Mouse (Mus musculus): Measurements from ENCODE around the gene Gsx2. TPM values are rescaled to one million over a fixed set of nuclear protein-coding genes. Genes with fewer than 3 reads are reported as not detected.

The Gsx2 gene
- polyA plus RNA-seq, 1 experiment from 2014 or later, result 0.18 TPM

GRCm38 (mm10) chr5:75063177-75063576 is 12.2 kb upstream of the Gsx2 start:
- Histone ChIP-seq H3K4me1 (ENCODE audit: control insufficient read depth, insufficient read depth, low read depth, low read length) (no peaks in the 10 kb centered on the region), H3K27me3 (replicated peaks; ENCODE audit: control insufficient read depth, insufficient read depth, low read length) (peaks cover 13% of the 10 kb centered on the region), H3K36me3 (ENCODE audit: control insufficient read depth, insufficient read depth, low read length) (no peaks in the 10 kb centered on the region), H3K9ac (ENCODE audit: low read depth, low read length) (no peak overlapping the region), H3K9me3 (ENCODE audit: control insufficient read depth, low read length) (no peaks in the 10 kb centered on the region), H3K27ac (ENCODE audit: low read depth, low read length) (no peak overlapping the region), H3K4me2 (ENCODE audit: low read length) (no peak overlapping the region), H3K4me3 (ENCODE audit: low read length) (no peak overlapping the region)
- ATAC-seq, result no peak
- 19% methylated on average over 4 of the region's 4 CpGs for WGBS

GRCm38 (mm10) chr5:75066715-75067114 is 8.7 kb upstream of the Gsx2 start:
- H3K4me3 ChIP-seq (ENCODE audit: low read length), result peak overlapping the region; percentile 52
- peak overlapping the region; percentile 70 for H3K4me2 ChIP-seq (ENCODE audit: low read length)
- no peak; the same call in 1 of the 2 replicates for ATAC-seq
- H3K9me3 ChIP-seq (ENCODE audit: control insufficient read depth, low read length), result no peaks in the 10 kb centered on the region
- H3K36me3 ChIP-seq (ENCODE audit: control insufficient read depth, insufficient read depth, low read length), result no peaks in the 10 kb centered on the region
- H3K27ac ChIP-seq (ENCODE audit: low read depth, low read length), result no peak overlapping the region
- H3K9ac ChIP-seq (ENCODE audit: low read depth, low read length), result no peak overlapping the region
- WGBS, result 3% methylated on average over 7 of the region's 10 CpGs
- H3K27me3 ChIP-seq (replicated peaks; ENCODE audit: control insufficient read depth, insufficient read depth, low read length), result peaks cover 37% of the 10 kb centered on the region
- no peaks in the 10 kb centered on the region for H3K4me1 ChIP-seq (ENCODE audit: control insufficient read depth, insufficient read depth, low read depth, low read length)

GRCm38 (mm10) chr5:75067125-75067756 is 8.2 kb upstream of the Gsx2 start:
- Histone ChIP-seq H3K36me3 (ENCODE audit: control insufficient read depth, insufficient read depth, low read length) (no peaks in the 10 kb centered on the region), H3K4me3 (ENCODE audit: low read length) (peak overlapping the region; percentile 52), H3K4me2 (ENCODE audit: low read length) (peak overlapping the region; percentile 70), H3K9me3 (ENCODE audit: control insufficient read depth, low read length) (no peaks in the 10 kb centered on the region), H3K27me3 (replicated peaks; ENCODE audit: control insufficient read depth, insufficient read depth, low read length) (peaks cover 40% of the 10 kb centered on the region), H3K9ac (ENCODE audit: low read depth, low read length) (peak overlapping the region; percentile 47), H3K4me1 (ENCODE audit: control insufficient read depth, insufficient read depth, low read depth, low read length) (no peaks in the 10 kb centered on the region), H3K27ac (ENCODE audit: low read depth, low read length) (no peak overlapping the region)
- WGBS, result under 1% methylated on average over 30 of the region's 30 CpGs
- ATAC-seq, result peak; percentile 79

- ATAC-seq, result no peak
- Histone ChIP-seq H3K9ac (ENCODE audit: low read depth, low read length) (no peak overlapping the region), H3K27ac (ENCODE audit: low read depth, low read length) (no peak overlapping the region), H3K9me3 (ENCODE audit: control insufficient read depth, low read length) (no peaks in the 10 kb centered on the region), H3K4me1 (ENCODE audit: control insufficient read depth, insufficient read depth, low read depth, low read length) (no peaks in the 10 kb centered on the region; the same call in 1 of the 2 replicates), H3K36me3 (ENCODE audit: control insufficient read depth, insufficient read depth, low read length) (no peaks in the 10 kb centered on the region), H3K4me2 (ENCODE audit: low read length) (no peak overlapping the region), H3K4me3 (ENCODE audit: low read length) (no peak overlapping the region), H3K27me3 (replicated peaks; ENCODE audit: control insufficient read depth, insufficient read depth, low read length) (peaks cover 57% of the 10 kb centered on the region)
- WGBS, result 3% methylated on average over 13 of the region's 13 CpGs
Measured at GRCm38 (mm10) chr5:75070132-75070531, 5.3 kb upstream of the Gsx2 start.

- peak overlapping the region; percentile 27 for H3K4me2 ChIP-seq (ENCODE audit: low read length)
- H3K27me3 ChIP-seq (replicated peaks; ENCODE audit: control insufficient read depth, insufficient read depth, low read length), result peaks cover 57% of the 10 kb centered on the region
- H3K4me3 ChIP-seq (ENCODE audit: low read length), result no peak overlapping the region
- no peaks in the 10 kb centered on the region for H3K36me3 ChIP-seq (ENCODE audit: control insufficient read depth, insufficient read depth, low read length)
- H3K27ac ChIP-seq (ENCODE audit: low read depth, low read length), result no peak overlapping the region
- 2% methylated on average over 23 of the region's 23 CpGs for WGBS
- no peaks in the 10 kb centered on the region for H3K9me3 ChIP-seq (ENCODE audit: control insufficient read depth, low read length)
- peaks cover 6% of the 10 kb centered on the region for H3K4me1 ChIP-seq (ENCODE audit: control insufficient read depth, insufficient read depth, low read depth, low read length)
- no peak for ATAC-seq
- no peak overlapping the region for H3K9ac ChIP-seq (ENCODE audit: low read depth, low read length)
Measured at GRCm38 (mm10) chr5:75070656-75071375, 4.6 kb upstream of the Gsx2 start.

- Histone ChIP-seq H3K27me3 (replicated peaks; ENCODE audit: control insufficient read depth, insufficient read depth, low read length) (peaks cover 57% of the 10 kb centered on the region), H3K9ac (ENCODE audit: low read depth, low read length) (no peak overlapping the region), H3K9me3 (ENCODE audit: control insufficient read depth, low read length) (no peaks in the 10 kb centered on the region), H3K4me3 (ENCODE audit: low read length) (no peak overlapping the region), H3K36me3 (ENCODE audit: control insufficient read depth, insufficient read depth, low read length) (no peaks in the 10 kb centered on the region), H3K27ac (ENCODE audit: low read depth, low read length) (no peak overlapping the region), H3K4me1 (ENCODE audit: control insufficient read depth, insufficient read depth, low read depth, low read length) (peaks cover 11% of the 10 kb centered on the region), H3K4me2 (ENCODE audit: low read length) (no peak overlapping the region)
- ATAC-seq, result no peak
- 2% methylated on average over 10 of the region's 10 CpGs for WGBS
Measured at GRCm38 (mm10) chr5:75071951-75072350, 3.5 kb upstream of the Gsx2 start.

GRCm38 (mm10) chr5:75072532-75072931 is 2.9 kb upstream of the Gsx2 start:
- no peak overlapping the region for H3K4me2 ChIP-seq (ENCODE audit: low read length)
- no peak overlapping the region for H3K9ac ChIP-seq (ENCODE audit: low read depth, low read length)
- 4% methylated on average over 4 of the region's 4 CpGs for WGBS
- H3K27me3 ChIP-seq (replicated peaks; ENCODE audit: control insufficient read depth, insufficient read depth, low read length), result peaks cover 60% of the 10 kb centered on the region
- peaks cover 11% of the 10 kb centered on the region for H3K4me1 ChIP-seq (ENCODE audit: control insufficient read depth, insufficient read depth, low read depth, low read length)
- no peaks in the 10 kb centered on the region for H3K9me3 ChIP-seq (ENCODE audit: control insufficient read depth, low read length)
- H3K4me3 ChIP-seq (ENCODE audit: low read length), result no peak overlapping the region
- ATAC-seq, result no peak
- no peaks in the 10 kb centered on the region for H3K36me3 ChIP-seq (ENCODE audit: control insufficient read depth, insufficient read depth, low read length)
- H3K27ac ChIP-seq (ENCODE audit: low read depth, low read length), result no peak overlapping the region

- peaks cover 63% of the 10 kb centered on the region for H3K27me3 ChIP-seq (replicated peaks; ENCODE audit: control insufficient read depth, insufficient read depth, low read length)
- H3K4me2 ChIP-seq (ENCODE audit: low read length), result no peak overlapping the region
- H3K27ac ChIP-seq (ENCODE audit: low read depth, low read length), result no peak overlapping the region
- no peak overlapping the region for H3K9ac ChIP-seq (ENCODE audit: low read depth, low read length)
- H3K4me3 ChIP-seq (ENCODE audit: low read length), result no peak overlapping the region
- H3K4me1 ChIP-seq (ENCODE audit: control insufficient read depth, insufficient read depth, low read depth, low read length), result peaks cover 11% of the 10 kb centered on the region
- H3K9me3 ChIP-seq (ENCODE audit: control insufficient read depth, low read length), result no peaks in the 10 kb centered on the region
- no peaks in the 10 kb centered on the region for H3K36me3 ChIP-seq (ENCODE audit: control insufficient read depth, insufficient read depth, low read length)
- 28% methylated on average over 1 of the region's 1 CpGs for WGBS
- no peak for ATAC-seq
Measured at GRCm38 (mm10) chr5:75073167-75073566, 2.2 kb upstream of the Gsx2 start.

- Histone ChIP-seq H3K36me3 (ENCODE audit: control insufficient read depth, insufficient read depth, low read length) (no peaks in the 10 kb centered on the region), H3K27ac (ENCODE audit: low read depth, low read length) (no peak overlapping the region), H3K9ac (ENCODE audit: low read depth, low read length) (no peak overlapping the region), H3K4me2 (ENCODE audit: low read length) (no peak overlapping the region), H3K4me1 (ENCODE audit: control insufficient read depth, insufficient read depth, low read depth, low read length) (peaks cover 11% of the 10 kb centered on the region), H3K4me3 (ENCODE audit: low read length) (no peak overlapping the region), H3K9me3 (ENCODE audit: control insufficient read depth, low read length) (no peaks in the 10 kb centered on the region), H3K27me3 (replicated peaks; ENCODE audit: control insufficient read depth, insufficient read depth, low read length) (peaks cover 63% of the 10 kb centered on the region)
- WGBS, result 22% methylated on average over 3 of the region's 3 CpGs
- no peak for ATAC-seq
Measured at GRCm38 (mm10) chr5:75073684-75074083, 1.7 kb upstream of the Gsx2 start.
